Mouse (Mus musculus) cortical plate, adult 2 months (tissue): ENCODE measurements around the gene Tm9sf1.

Source experiments
- CTCF ChIP-seq: fragments of 200-500 bp; IDR thresholded peaks from 2 replicates; pipeline ENCODE4 v1.5.1; 2011; ENCODE audit warnings: mild to moderate bottlenecking, control low read depth, low read length; ENCODE audit not compliant: insufficient read depth; ENCODE audit errors: extremely low read depth
- POLR2A ChIP-seq: fragments of 200-500 bp; IDR thresholded peaks from 2 replicates; pipeline ENCODE4 v1.6.1; 2011; ENCODE audit warnings: mild to moderate bottlenecking, low read length, control low read depth; ENCODE audit not compliant: insufficient read depth; ENCODE audit errors: extremely low read depth

- TF ChIP-seq CTCF (no peak), POLR2A (no peak)
Observed at GRCm38 (mm10) chr14:55592226-55592625, 51.4 kb downstream of the Tm9sf1 start.
